Mouse (Mus musculus) right cerebral cortex, adult 2 months (tissue): Measurements from ENCODE around the gene Srgap3.

Source experiments
- DNase-seq, 2 experiments: peaks; one replicate each; pipeline ENCODE4 v3.0.0; 2021 to 2022; ENCODE audit warnings: low spot score in 2 of 2

Gene Srgap3

DNA sequence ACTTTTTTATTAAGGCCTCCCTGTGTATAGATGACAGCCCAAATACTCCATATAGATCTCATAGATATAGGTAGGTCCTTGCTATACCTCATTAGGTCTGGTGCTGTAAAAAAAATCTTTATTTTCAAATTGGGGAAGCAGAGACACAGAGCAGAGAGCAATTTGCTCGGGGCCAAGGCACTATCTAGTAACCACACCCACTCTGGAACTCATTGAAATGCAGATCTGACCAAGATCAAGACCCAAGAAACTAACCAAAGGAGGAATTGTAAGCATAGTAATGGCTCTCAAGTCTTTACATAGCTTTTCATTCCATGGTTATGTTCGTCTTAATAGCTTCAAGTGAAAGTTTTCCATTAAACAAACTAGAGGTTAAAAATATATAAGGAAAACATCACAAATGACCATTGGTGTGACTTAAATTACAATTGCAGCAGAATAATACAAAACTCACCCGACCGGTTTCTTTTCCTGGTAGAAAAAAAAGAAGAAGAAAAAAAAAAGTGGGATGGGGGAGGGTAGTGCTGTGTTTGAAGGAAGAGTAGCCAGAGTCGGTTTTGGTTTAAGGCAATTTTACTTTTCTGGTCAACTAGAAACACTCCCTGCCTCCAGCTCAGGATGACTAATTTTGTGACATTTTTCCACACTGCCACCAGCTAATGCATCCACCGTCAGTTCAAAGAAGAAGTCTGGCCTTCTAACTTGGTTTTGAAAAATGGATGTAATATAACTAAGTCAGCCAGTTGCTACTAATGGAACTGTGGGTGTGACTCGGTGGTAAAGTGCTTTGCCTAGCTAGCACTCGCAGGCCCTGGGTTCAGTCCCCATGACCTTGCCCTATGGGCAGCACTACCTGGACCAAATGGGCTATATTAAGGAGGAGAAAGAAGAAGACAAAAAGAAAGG lies 3.4 kb upstream of the Srgap3 start:
- DNase-seq: no peak

DNA sequence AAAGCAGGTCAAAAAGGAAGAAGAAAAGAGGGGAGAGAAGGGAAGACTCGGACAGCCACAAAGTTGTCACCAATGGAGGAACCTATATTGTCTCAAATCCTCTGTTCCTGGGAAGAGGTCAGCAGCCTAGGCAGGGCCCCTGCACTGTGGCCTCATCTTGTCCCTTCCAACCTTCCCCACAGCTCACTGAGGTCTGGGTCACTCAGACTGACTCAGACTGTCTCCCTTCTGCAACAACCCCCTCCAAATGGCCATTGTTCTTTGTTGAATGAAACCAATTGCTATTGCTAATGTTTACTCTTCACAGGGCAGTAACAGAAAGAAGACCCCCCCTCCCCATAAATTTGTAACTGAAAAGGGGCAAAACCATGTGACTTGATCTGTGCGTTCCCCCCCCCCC lies 2.2 kb upstream of the Srgap3 start:
- no peak for DNase-seq

DNA sequence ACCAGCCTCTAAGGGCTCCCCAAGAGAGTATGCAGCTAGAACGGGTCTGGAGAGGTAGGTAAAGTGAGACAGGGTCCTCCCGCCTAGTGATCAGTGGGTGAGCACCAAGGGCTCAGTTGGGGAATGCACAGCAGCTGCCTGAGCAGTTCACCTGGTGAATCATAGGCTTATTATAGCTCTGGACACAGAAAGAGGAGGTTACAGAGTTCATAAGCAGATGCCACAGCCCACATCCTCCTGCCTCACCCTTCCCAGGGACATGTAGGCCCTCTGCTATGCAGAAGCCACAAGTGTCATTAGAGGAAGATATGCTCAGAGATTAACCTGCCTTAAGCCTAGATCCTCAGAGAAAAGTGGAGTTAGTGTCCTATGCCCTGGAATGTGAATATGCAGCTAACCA lies 1.4 kb upstream of the Srgap3 start:
- DNase-seq: no peak

DNA sequence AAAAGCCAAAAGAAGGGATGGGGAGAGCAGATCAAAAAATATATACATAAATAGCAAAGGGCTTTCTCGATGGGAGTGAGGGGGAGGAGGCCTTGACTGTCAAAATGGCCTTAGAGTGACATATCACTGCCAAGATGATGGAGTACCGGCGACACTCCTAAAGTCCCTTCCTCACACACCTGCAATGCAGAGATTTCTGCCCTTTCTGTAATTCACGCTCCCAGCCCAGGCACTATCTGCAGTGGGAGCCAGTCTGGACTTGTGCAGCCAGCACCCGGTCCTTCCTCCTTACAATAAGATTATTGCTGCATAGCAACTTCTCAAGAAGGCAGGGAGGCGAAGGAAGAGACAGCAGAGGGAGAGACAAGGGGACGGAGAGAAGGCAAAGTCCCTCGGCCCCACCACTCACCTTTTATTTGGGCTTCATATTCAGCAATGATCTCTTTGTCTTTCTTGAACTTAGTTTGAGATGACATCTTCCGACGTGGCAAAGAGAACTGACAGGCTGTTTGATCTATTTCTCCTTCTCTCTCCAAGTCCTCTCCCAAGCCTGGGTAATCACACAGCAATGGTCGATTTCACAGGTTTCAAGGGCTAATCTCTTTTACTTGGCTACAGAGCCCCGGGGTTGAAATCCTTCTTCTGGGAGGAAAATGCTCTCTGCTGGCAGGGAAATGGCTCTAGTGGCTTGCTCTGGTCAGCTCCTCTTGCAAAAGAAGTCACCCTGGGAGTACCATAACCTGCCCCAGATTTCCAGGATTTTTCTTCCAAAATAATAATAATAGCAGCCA lies 850 bp downstream of the Srgap3 start:
- peak; percentile 40 to 56 for DNase-seq

DNA sequence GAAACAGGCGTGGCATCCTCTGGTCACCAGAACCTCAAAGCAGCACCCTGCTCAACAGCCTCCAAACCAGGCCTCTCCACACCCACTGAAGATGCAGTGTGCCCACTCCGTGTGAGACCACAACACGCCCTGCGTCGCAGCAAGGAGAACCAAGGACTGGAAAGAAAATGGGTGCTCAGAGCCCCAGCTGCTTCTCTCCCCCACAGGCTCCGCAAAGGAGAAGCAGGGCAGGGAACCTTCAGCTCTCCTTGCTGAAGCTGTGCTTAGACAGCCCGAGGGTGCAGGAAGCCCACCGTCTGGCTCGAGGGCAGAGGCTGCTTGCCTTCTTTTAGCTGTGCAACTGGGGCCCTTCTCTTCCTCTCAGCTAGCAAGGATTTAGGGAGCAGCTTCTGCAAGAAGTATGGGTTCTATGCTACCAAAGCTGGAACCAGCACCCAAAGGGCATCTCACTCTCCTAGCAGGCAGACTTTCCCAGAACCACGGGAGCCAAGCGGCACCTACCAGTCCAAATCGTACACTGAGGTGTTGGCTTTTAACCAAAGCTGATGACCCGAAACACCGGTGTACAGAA lies 1.8 kb downstream of the Srgap3 start:
- peak in 1 of 2 experiments; percentile 43 for DNase-seq

DNA sequence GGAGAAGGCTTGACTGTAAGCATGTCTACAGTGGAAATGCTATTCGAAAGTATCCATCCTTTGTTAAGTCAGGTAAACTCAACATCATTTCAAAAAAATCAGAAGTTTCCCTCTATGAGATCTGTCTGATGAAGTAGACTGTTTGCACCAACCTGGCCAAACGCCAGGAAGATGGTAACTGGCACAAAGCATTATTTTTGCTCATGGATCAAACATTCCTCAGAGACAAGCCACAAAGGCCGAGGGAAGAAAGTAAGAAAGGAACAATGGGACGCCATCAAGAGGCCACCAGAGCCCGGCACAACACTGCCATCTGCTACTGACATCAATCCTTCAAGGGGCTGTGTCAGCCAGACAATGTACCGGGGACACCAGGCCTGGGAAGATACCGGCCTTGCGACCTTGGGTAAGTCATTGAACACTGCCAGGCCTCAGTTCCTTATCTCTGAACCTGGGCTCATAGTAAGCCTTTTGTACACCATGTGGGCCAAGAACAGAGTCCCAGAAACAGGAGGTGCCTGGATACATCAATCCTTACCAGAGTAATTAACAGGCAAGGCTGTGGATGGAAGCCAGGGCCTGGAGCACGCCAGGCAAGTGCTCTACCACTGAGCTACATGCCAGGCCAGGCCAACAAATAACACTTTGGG lies 3.3 kb downstream of the Srgap3 start:
- no peak for DNase-seq

DNA sequence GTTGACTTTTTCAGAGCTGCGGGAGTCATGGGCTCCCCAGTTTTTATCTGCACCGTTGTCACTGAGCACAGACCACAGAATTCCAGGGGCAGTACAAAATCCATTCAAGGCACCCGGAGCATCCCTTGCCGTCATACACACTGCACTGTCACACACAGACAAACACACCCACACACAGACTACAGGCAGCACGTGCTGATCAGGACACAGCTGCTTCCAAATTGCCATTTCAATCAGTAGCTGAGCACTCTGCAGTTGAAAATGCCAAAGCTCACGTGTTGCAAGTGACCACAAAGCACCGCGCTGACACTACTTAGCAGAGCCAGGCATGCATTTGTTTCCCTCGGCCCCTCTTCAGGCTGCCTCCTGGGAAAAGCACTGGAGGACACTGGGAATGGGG lies 7.8 kb downstream of the Srgap3 start:
- DNase-seq: no peak

DNA sequence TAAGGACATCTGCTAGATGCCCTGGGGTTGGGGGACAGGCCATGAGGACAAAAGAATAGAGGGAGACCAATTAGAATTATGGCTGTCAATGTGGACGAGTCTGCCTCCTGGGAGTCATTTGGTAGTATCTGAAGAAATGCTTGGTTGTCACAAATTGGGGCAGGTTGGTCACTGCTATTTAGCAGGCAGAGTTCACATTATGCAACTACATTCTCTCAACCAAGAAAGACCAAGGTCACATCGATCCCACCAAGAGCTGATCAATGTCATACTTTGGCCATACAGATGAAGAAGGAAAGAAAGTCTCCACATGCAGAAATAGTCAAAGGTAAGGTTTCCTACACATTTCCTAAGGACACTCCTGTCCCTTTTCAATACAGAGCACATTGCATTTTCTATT lies 9.3 kb downstream of the Srgap3 start:
- no peak for DNase-seq

DNA sequence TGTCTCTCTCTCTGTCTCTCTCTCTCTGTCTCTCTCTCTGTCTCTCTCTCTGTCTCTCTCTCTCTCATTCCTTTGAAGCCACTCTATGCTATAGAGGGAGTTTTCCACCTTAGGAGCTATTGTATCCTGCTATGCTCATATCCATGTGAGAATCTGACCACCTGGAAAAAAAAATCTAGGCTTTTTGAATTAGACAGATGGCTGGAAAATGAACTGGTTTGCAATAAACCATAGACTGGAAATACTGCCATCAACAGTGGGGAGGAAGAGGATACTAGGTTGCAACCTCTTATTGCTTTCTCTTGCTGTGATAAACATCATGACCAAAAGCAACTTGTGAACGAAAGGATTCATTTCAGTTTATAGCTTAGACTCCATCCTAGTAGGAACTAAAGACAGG lies 12.6 kb downstream of the Srgap3 start:
- no peak for DNase-seq

DNA sequence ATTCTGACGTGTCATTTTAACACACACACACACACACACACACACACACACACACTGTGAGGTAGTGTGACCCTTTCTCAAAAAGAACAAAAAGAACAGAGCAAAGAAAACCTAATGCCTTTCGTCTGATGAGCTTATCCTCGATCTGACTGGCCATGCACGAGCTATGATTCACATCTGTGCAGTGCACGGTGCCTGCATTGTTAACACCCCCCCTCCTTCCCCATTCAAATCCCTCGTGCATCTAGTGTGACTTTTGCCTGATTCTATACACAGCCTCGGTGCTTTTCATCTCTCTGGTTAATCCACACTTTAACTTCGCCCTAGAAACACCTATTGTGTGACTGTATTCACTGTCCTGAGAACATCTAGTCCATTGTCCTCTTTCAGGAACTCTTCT lies 14.5 kb downstream of the Srgap3 start:
- DNase-seq: no peak

DNA sequence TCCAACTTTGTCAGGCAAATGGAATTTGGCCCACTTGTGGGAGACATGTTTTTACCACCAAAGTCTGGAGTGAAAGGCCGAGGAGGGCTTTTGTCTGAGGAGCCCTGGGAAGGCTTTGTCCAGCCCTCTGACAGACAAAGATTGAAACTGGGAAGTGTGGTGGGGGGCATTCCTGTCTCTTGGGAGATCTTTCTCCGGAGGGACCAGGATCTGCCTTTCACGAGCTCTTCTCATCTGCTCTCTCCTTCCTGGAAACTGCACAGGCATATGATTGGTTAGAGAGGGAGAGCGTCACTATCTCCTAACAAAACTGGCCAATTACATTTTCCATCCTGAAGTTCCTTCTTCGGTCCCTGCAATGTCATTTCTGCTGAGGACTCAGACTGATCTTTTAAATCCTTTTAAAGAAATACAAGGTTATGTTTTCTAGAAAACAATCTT lies 17.0 kb downstream of the Srgap3 start:
- no peak for DNase-seq

DNA sequence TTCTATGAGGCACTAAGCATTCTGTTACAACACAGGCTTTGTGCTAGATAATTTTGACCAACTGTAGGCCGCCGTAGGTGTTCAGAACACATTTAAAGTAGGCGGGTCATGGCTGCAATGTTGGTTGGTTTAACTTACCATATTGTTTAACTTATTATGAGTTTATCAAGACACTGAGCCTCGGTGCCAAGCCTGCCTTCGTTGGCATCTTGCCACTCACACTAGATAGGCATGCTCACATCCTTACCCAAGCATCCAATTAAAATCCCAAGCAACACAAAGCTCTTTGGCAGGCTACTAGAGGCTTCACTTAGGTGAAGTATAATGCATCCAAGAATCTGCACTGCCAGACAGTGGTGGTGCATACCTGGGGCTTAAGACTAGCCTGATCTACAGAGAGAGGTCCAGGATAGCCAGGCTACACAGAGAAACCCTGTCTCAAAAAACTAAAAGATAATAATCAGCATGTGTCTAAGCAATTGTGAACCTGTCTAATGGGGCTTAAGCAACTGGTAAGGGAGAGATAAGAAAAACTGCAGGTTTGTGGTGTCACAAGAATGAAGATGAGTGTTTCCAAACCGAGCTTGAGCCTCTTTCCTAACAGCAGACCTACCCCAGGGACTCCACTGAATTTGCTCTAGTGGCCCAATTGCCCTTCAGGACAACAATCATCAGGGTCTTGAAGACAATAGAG lies 17.6 kb downstream of the Srgap3 start:
- DNase-seq: peak; percentile 58 to 73

DNA sequence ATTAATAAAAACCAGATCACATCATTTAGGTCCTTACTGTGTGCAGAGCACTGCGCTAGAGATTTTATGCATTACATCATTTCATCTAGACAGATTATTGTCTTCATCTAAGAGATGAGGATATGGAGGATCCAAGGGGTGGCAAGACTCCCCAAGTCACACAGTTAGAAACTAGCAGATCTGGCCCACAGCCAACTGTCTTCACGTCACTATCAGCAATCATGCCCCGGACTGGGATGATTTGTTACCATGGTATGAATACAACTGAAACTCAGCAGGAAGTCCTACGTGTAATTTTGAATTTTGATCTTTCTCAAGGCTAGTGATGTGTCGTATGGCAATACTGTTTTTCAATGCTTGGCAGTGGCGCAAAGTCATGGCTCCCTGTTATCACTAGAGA lies 18.2 kb downstream of the Srgap3 start:
- no peak for DNase-seq

DNA sequence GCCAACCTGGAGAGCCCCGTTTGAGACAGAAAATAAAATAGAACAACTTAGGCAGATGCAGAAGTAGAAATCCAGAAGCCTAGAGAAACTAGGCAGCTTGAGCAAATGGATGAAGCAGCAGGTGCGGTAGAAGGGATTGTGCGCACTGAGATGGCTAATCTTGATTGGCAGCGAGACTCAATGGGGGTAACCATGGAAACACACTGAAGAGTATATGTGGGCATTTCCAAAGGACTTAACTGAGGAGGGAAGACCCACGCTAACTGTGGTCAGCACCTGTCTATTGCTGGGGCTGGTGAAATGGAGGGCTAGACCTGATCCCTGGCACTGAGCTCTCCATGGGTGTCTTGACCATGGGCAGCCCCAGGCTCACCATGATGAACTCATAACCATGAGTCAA lies 19.7 kb downstream of the Srgap3 start:
- DNase-seq: no peak

DNA sequence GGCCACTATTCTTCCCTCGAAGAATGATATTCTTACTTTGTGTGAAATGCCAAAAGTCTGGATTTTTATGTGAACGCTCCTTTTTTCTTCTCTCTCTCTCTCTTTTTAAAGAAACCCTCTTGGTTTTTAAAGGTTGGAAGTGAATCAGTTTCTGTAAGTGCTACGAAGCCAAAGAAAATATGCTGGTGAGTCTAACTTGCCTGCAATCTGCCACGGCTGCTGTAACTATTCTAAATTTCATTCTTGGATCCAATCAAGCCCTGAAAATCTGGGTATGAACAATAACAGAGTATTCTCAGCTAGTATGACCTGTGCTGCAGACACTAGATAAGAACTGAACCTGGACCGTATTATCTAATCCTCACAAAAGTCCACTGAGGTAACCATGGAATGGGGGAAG lies 21.1 kb downstream of the Srgap3 start:
- DNase-seq: no peak

DNA sequence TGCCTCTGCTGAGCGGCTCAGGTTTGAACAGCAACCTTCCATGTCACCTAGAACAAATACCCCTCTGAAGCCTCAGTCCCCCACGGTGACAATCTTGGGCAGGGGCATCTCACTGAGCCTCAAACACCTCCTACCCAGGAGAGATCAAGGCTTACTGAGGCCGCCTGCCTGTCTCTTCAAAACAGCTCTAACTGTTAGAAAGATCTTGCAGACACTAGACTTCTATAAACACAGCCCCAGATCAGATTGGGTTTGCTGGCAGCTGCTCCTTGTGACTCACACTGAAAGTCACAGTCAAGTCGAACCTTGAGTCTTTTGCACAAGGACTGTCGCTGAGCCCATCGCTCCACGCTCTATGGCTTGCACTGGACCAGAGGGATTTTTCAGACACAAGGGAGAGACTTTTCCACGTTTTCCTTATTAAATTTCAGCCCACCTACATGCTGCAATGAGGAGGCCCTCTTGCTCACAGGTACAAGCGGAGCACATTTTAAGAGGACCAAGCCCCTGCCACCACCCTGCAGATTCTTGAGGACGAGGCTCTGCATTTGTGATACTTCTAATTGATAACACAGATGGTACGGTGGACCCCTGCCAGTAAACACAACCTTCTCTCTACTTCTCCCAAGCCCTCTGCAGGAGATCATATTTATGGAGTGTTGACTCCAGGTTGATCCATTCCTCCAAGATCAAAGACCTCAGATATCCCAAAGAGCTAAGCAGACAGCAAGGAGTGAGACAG lies 21.7 kb downstream of the Srgap3 start:
- peak in 1 of 2 experiments; percentile 61 for DNase-seq

DNA sequence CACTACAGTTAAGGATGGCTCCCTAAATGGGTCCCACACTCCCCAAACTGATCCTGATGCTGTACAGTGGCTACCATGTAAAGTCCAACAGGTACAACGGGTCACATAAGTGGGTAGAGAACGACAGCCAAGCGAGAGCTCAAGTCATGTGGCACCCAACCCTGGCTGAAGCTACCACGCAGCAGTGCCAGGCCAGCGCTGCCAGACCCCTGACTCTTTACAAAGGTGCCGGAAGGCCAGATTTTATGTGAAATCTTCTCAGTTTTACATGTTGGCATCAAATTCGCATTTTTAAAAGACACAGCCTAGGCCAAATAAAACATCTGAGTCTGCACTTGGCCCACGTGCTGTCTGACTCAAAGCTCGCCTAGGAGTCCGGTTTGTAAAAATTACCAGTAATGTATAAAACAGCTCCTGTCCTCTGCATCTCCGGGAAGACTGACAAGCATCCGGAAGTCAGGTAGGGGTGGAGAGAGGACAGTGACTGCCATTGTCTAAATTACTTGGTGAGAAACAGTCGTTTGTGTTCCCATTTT lies 22.4 kb downstream of the Srgap3 start:
- peak in 1 of 2 experiments; percentile 40 for DNase-seq

DNA sequence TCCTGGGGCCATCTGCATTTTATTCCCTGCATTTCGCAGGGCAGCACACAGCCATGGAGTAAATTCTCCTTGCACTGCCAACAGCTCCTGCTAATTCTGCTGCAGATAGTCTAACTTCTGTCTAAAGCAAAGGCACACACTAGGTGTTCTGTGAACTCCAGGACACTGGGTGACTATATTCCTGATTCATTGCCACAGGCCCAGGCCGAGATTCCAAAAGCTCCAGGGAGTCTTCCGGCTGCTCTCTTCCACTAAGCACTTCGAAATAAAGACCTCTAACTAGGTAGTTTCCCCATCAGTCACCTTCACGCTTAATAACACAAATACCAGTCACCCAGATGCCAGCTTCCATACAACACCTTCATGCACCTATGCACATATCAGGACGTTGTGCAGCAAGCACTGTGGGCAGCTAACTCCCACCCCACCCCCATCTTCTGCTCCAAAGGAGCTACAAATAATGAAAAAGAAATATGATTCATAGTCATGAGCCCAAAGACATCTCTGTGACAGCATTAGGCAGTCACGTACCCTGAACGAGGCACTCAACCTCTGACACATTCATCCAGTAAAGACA lies 26.4 kb downstream of the Srgap3 start:
- no peak for DNase-seq

DNA sequence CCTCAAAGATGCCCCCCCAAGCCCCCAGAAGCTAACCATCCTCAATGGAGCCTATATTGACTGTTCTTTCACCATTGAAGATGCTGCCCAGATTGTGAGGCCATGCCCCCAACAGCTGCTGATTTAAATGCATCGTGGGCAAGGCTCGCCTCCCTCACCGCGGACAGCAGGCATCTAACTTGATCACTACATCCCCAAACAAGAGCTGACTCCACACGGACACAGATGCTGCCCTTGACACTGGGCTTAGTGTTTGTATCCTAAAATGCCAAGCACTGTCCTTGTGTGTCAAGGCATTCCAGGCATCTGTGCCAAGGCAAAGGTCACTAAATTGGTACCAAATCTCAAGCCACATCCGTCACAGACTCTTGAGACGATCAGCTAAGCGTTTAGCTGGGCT lies 29.3 kb downstream of the Srgap3 start:
- DNase-seq: no peak

DNA sequence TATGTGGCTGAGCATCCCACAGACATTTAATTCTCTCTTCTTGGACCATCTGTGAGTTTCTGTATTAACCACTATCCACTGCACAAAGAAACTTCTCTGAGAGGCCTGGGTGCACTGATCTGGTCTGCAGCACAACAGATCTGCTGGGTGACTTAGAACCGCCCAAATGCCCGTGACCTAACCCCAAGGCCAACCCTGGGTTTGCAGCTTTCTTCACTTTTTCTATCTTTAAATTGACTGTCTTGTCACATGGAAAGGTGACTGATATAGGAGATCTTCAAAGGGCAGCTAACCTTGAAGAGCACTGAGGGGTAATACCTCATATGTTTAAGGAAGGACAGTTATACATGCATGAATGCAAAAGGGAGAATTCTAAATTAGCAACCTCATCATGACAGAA lies 30.8 kb downstream of the Srgap3 start:
- DNase-seq: no peak
